Comparison of ENCODE assay signal across 16 mouse cellular contexts in the genomic region with DNA sequence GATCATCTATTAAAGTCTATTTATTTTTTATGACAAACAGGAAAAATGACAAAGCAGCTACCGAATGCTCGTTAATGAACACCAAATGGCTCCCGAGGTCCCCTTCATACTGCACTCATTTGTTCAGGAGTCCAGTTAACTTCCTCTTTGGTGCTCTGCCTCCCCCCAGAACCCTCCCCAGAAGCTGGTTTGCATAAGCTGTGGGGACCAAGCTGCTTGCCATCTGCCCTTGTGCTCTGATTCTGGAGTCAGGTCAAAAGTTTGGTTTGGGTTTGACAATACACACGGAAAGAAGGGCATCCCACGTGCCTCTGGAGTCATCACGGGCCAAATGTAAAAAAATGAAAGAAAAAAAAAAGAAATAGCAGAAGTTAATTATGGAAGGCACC.
DNase-seq lines count a peak whose midpoint lies in the region; ATAC-seq lines count a peak whose summit lies in the region.
"Had no signal": no experiment of that assay in that cellular context is flagged by ENCODE, and none has a peak within 500 bp of the region (broad histone marks: within the 10 kb centered on the region; RNA-seq: fewer than 3 reads in every experiment).

No protein-coding gene starts in this region.

- no peaks in the 10 kb centered on the region for H3K36me3 ChIP-seq in hindbrain, embryonic 10.5 days
- H3K36me3 ChIP-seq in hindbrain, embryonic 12.5 days: no peaks in the 10 kb centered on the region
- no peaks in the 10 kb centered on the region for H3K36me3 ChIP-seq in neural tube, embryonic 15.5 days
- H3K36me3 ChIP-seq: heart, embryonic 15.5 days; hindbrain, embryonic 15.5 days; limb, embryonic 15.5 days; stomach, embryonic 15.5 days had no signal

- no peak overlapping the region for H3K4me3 ChIP-seq in hindbrain, embryonic 10.5 days
- H3K4me3 ChIP-seq in hindbrain, embryonic 12.5 days: no peak overlapping the region
- H3K4me3 ChIP-seq in neural tube, embryonic 15.5 days (replicated peaks): no peak overlapping the region
- H3K4me3 ChIP-seq: heart, embryonic 15.5 days; hindbrain, embryonic 15.5 days; layer of hippocampus, adult 2 months; limb, embryonic 15.5 days; megakaryocyte, embryonic 14.5 days; stomach, embryonic 15.5 days had no signal

- H3K9me3 ChIP-seq in hindbrain, embryonic 10.5 days: no peaks in the 10 kb centered on the region
- no peaks in the 10 kb centered on the region for H3K9me3 ChIP-seq in hindbrain, embryonic 12.5 days (replicated peaks)
- H3K9me3 ChIP-seq in neural tube, embryonic 15.5 days (replicated peaks): no peaks in the 10 kb centered on the region
- H3K9me3 ChIP-seq: heart, embryonic 15.5 days; hindbrain, embryonic 15.5 days; limb, embryonic 15.5 days; megakaryocyte, embryonic 14.5 days; stomach, embryonic 15.5 days had no signal

- peak overlapping the region; percentile 69; the same call in 1 of the 2 replicates for H3K27ac ChIP-seq in hindbrain, embryonic 10.5 days
- no peak overlapping the region for H3K27ac ChIP-seq in hindbrain, embryonic 12.5 days
- H3K27ac ChIP-seq in neural tube, embryonic 15.5 days (replicated peaks): no peak overlapping the region
- H3K27ac ChIP-seq: heart, embryonic 15.5 days; hindbrain, embryonic 15.5 days; layer of hippocampus, adult 2 months; limb, embryonic 15.5 days; stomach, embryonic 15.5 days had no signal

- 47% methylated on average over 6 of the region's 6 CpGs for WGBS in hindbrain, embryonic 10.5 days
- WGBS in hindbrain, embryonic 12.5 days: 51% methylated on average over 6 of the region's 6 CpGs
- 68% methylated on average over 6 of the region's 6 CpGs for WGBS in neural tube, embryonic 15.5 days

- DNase-seq in hindbrain, embryonic 10.5 days (ENCODE audit: low spot score): peak; percentile 21
- DNase-seq in neural tube, embryonic 10.5 days (ENCODE audit: extremely low spot score, low spot score): peak; percentile 29
- DNase-seq in forelimb bud, embryonic 11.5 days (ENCODE audit: low read depth, low spot score): peak; percentile 72
- DNase-seq in B cell, adult 2 months: no peak
- no peak for DNase-seq in urinary bladder, postnatal 10 days (ENCODE audit: low spot score)
- no peak for DNase-seq in thymus, adult 18-20 months
- DNase-seq: thymus, postnatal 14 days had no signal

- no peak for ATAC-seq in hindbrain, embryonic 12.5 days (ENCODE audit: low FRiP score)
- ATAC-seq in neural tube, embryonic 15.5 days (ENCODE audit: low FRiP score): no peak

- peaks cover 28% of the 10 kb centered on the region for H3K4me1 ChIP-seq in hindbrain, embryonic 10.5 days (replicated peaks)
- H3K4me1 ChIP-seq in hindbrain, embryonic 12.5 days: peaks cover 12% of the 10 kb centered on the region; the same call in 1 of the 2 replicates
- 0 out of 2 replicates have a peak, but pooled peaks cover 5% of the 10 kb centered on the region for H3K4me1 ChIP-seq in neural tube, embryonic 15.5 days
- H3K4me1 ChIP-seq: heart, embryonic 15.5 days; megakaryocyte, embryonic 14.5 days; stomach, embryonic 15.5 days had no signal

- no peak overlapping the region for H3K4me2 ChIP-seq in hindbrain, embryonic 12.5 days (replicated peaks)
- H3K4me2 ChIP-seq in neural tube, embryonic 15.5 days: no peak overlapping the region
- H3K4me2 ChIP-seq: heart, embryonic 15.5 days; hindbrain, embryonic 15.5 days; limb, embryonic 15.5 days; lung, embryonic 14.5 days; stomach, embryonic 15.5 days had no signal

- no peaks in the 10 kb centered on the region for H3K27me3 ChIP-seq in hindbrain, embryonic 10.5 days (ENCODE audit: insufficient read depth, poor library complexity, severe bottlenecking)
- no peaks in the 10 kb centered on the region for H3K27me3 ChIP-seq in hindbrain, embryonic 12.5 days
- H3K27me3 ChIP-seq in neural tube, embryonic 15.5 days (replicated peaks): no peaks in the 10 kb centered on the region
- H3K27me3 ChIP-seq: hindbrain, embryonic 15.5 days; limb, embryonic 15.5 days; stomach, embryonic 15.5 days had no signal

- H3K9ac ChIP-seq in hindbrain, embryonic 12.5 days: no peak overlapping the region
- H3K9ac ChIP-seq in neural tube, embryonic 15.5 days (replicated peaks): no peak overlapping the region
- H3K9ac ChIP-seq: heart, embryonic 15.5 days; hindbrain, embryonic 15.5 days; limb, embryonic 15.5 days; lung, embryonic 14.5 days; stomach, embryonic 15.5 days had no signal

Comparison
In these comparisons a context has a peak if more than half of its experiments do, and no peak if none do; other contexts are left out.
1. DNase-seq: peak in hindbrain, embryonic 10.5 days (single experiment), neural tube, embryonic 10.5 days (single experiment) and forelimb bud, embryonic 11.5 days (single experiment); none in B cell, adult 2 months (0 of 2), urinary bladder, postnatal 10 days (single experiment) and thymus, adult 18-20 months (0 of 2).